Mouse (Mus musculus) heart, embryonic 14.5 days (tissue): ENCODE results near the gene Olfr406. TPM values are rescaled to one million over a fixed set of nuclear protein-coding genes. Genes with fewer than 3 reads are reported as not detected.

Source experiments
- ATAC-seq: fragments of 200-750 bp; cut with Nextera tagmentation; 2 replicates; pipeline ENCODE4 v1.8.0; 2017; ENCODE audit warnings: low read depth, moderate TSS enrichment; ENCODE audit not compliant: insufficient number of reproducible peaks, insufficient read depth, low FRiP score
- H3K27ac ChIP-seq, 2 experiments: fragments of 200-500 bp in 1 of 2; fragments of 300-500 bp in 1 of 2; sonication (generic) in 1 of 2; replicated peaks in 1 of 2; 2 replicates each; pipeline ENCODE4 v1.5.1; 2012 to 2014; ENCODE audit warnings: low read depth in 2 of 2, low read length in 2 of 2, control low read depth in 1 of 2, mild to moderate bottlenecking in 1 of 2, mixed read lengths in 1 of 2; ENCODE audit not compliant: control insufficient read depth in 1 of 2, insufficient read depth in 1 of 2
- H3K27me3 ChIP-seq: fragments of 300-500 bp; sonication (generic); 2 replicates; pipeline ENCODE4 v1.6.1; 2014; ENCODE audit warnings: mild to moderate bottlenecking, low read length, control low read depth; ENCODE audit not compliant: control insufficient read depth, insufficient read depth
- H3K36me3 ChIP-seq: fragments of 300-500 bp; sonication (generic); 2 replicates; pipeline ENCODE4 v1.6.1; 2014; ENCODE audit warnings: mild to moderate bottlenecking, control low read depth, low read length, mixed read lengths; ENCODE audit not compliant: control insufficient read depth, insufficient read depth
- H3K4me1 ChIP-seq, 2 experiments: fragments of 200-500 bp in 1 of 2; fragments of 300-500 bp in 1 of 2; sonication (generic) in 1 of 2; 2 replicates each; pipeline ENCODE4 v1.6.1; 2012 to 2014; ENCODE audit warnings: low read length in 2 of 2, control low read depth in 1 of 2, mixed read lengths in 1 of 2; ENCODE audit not compliant: control insufficient read depth in 2 of 2, insufficient read depth in 2 of 2
- H3K4me2 ChIP-seq: fragments of 300-500 bp; sonication (generic); 2 replicates; pipeline ENCODE4 v1.6.1; 2014; ENCODE audit warnings: mild to moderate bottlenecking, low read length
- H3K4me3 ChIP-seq, 2 experiments: fragments of 200-500 bp in 1 of 2; fragments of 300-500 bp in 1 of 2; sonication (generic) in 1 of 2; 2 replicates each; pipeline ENCODE4 v1.5.1; 2012 to 2014; ENCODE audit warnings: low read length in 2 of 2, mild to moderate bottlenecking in 2 of 2, control low read depth in 1 of 2, low read depth in 1 of 2, moderate library complexity in 1 of 2; ENCODE audit not compliant: control insufficient read depth in 1 of 2, insufficient read depth in 1 of 2
- H3K9ac ChIP-seq: fragments of 300-500 bp; sonication (generic); 2 replicates; pipeline ENCODE4 v1.6.1; 2014; ENCODE audit warnings: mild to moderate bottlenecking, low read length
- H3K9me3 ChIP-seq: fragments of 300-500 bp; sonication (generic); 2 replicates; pipeline ENCODE4 v1.6.1; 2016; ENCODE audit warnings: low read length, control low read depth; ENCODE audit not compliant: control insufficient read depth
- WGBS: fragments of 180-500 bp; shearing (Covaris S2); extraction: QIAGEN DNeasy Blood & Tissue Kit; methylation state at CpG from one replicate; pipeline ENCODE4 v1.1.7; 2014; 5-methylcytosine and 5-hydroxymethylcytosine counted together
- polyA plus RNA-seq: library from polyadenylated mRNA; unstranded; fragments of >200 nt; fragmentation: Nextera tagmentation; extraction: Ambion mirVana; gene quantifications from 2 replicates; pipeline ENCODE4 v1.2.1, GENCODE M21; 2014

Olfr406 gene
- not detected in 2 replicates for polyA plus RNA-seq

DNA sequence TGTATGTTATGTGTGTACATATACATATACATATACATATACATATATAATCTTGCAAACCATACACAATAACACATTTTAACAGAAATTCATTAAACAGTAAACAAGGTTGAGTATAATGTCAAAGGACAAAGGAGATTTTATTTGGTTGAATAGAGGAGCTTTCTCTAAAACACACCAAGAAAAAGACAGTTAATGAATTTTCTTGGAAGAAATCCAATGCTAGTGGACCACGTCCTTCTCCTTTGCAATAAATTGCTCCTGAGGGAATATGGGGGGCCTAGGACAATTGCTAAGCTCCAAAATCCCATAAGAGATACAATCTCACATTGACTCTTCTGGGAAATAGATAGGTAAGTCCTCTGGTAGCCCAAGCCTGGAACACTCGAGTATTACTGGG lies at the start of gene Olfr406:
Gene Olfr406 (plus strand): TSS at position 301 of the 400 bp plus-strand sequence.
- ATAC-seq, result no peak
- no peak within 1 kb of the TSS for H3K9ac ChIP-seq
- H3K4me3 ChIP-seq, result no peak within 1 kb of the TSS
- WGBS, result 42% methylated on average over 2 of the region's 2 CpGs
- H3K4me1 ChIP-seq, result no peaks in the 10 kb centered on the region
- H3K4me2 ChIP-seq, result no peak within 1 kb of the TSS
- H3K27me3 ChIP-seq, result no peaks in the 10 kb centered on the region
- no peaks in the 10 kb centered on the region for H3K9me3 ChIP-seq
- H3K27ac ChIP-seq, result no peak within 1 kb of the TSS
- H3K36me3 ChIP-seq, result no peaks in the 10 kb centered on the region

DNA sequence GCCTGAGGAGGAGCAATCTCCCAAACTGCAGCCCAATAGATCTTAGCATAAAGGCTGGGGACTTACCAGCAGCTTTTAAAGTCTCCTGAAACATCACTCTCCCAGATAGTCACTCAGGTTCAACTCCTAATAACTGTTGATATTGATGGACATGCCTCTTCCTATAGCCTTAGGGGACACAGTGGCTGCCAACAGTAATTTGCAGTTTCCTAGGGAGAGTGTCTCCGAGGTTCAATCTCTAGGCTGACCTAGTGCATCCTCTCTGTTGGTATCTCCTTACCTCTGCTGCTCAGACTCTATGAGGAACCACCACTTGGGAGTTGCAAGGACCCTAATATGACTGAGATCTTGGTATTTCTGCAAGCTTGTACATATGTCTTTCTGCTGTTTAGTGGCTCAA lies 48.3 kb upstream of the Olfr406 start, which contains the start of gene Olfr43:
Gene Olfr43 (minus strand): TSS at position 101 of the 400 bp plus-strand sequence.
- H3K9me3 ChIP-seq, result 0 out of 2 replicates have a peak, but pooled peaks cover 3% of the 10 kb centered on the region
- H3K27ac ChIP-seq, result no peak within 1 kb of the TSS
- H3K4me2 ChIP-seq, result no peak within 1 kb of the TSS
- no peak within 1 kb of the TSS for H3K4me3 ChIP-seq
- no peaks in the 10 kb centered on the region for H3K27me3 ChIP-seq
- no peak within 1 kb of the TSS for H3K9ac ChIP-seq
- no peaks in the 10 kb centered on the region for H3K36me3 ChIP-seq
- 43% methylated on average over 1 of the region's 1 CpGs for WGBS
- H3K4me1 ChIP-seq, result no peaks in the 10 kb centered on the region
- no peak for ATAC-seq

- H3K4me2 ChIP-seq, result no peak overlapping the region
- WGBS, result 85% methylated on average over 3 of the region's 3 CpGs
- no peak overlapping the region for H3K27ac ChIP-seq
- H3K4me3 ChIP-seq, result no peak overlapping the region
- H3K9me3 ChIP-seq, result peaks cover 5% of the 10 kb centered on the region; the same call in 1 of the 2 replicates
- H3K9ac ChIP-seq, result no peak overlapping the region
- no peaks in the 10 kb centered on the region for H3K27me3 ChIP-seq
- H3K4me1 ChIP-seq, result no peaks in the 10 kb centered on the region
- no peaks in the 10 kb centered on the region for H3K36me3 ChIP-seq
- no peak for ATAC-seq
Measured at GRCm38 (mm10) chr11:74241201-74241600, 18.4 kb upstream of the Olfr406 start.

DNA sequence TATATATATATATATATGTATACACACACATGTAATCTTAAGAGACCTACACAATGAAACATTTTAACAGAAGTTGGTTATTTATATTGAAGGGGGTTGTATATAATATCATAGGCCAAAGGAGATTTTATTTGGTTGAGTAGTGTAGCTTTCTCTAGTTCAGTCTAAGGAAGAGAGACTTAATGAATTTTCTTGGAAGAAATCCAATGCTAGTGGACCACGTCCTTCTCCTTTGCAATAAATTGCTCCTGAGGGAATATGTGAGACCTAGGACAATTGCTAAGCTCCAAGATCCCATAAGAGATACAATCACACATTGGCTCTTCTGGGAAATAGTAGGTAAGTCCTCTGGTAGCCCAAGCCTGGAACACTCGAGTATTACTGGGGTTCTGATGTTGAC lies 23.8 kb downstream of the Olfr406 start, which contains the start of gene Olfr59:
Gene Olfr59 (plus strand): TSS at position 301 of the 400 bp plus-strand sequence.
- Histone ChIP-seq H3K4me3 (no peak within 1 kb of the TSS), H3K9ac (no peak within 1 kb of the TSS), H3K9me3 (peaks cover 11% of the 10 kb centered on the region; the same call in 1 of the 2 replicates), H3K27me3 (no peaks in the 10 kb centered on the region), H3K36me3 (no peaks in the 10 kb centered on the region), H3K27ac (no peak within 1 kb of the TSS), H3K4me1 (no peaks in the 10 kb centered on the region), H3K4me2 (no peak within 1 kb of the TSS)
- ATAC-seq, result no peak
- WGBS, result 49% methylated on average over 2 of the region's 2 CpGs

- no peaks in the 10 kb centered on the region for H3K27me3 ChIP-seq
- no peak overlapping the region for H3K9ac ChIP-seq
- no peaks in the 10 kb centered on the region for H3K9me3 ChIP-seq
- H3K4me3 ChIP-seq, result no peak overlapping the region
- H3K4me1 ChIP-seq, result no peaks in the 10 kb centered on the region
- ATAC-seq, result no peak
- WGBS, result 44% methylated on average over 2 of the region's 2 CpGs
- no peaks in the 10 kb centered on the region for H3K36me3 ChIP-seq
- H3K4me2 ChIP-seq, result no peak overlapping the region
- no peak overlapping the region for H3K27ac ChIP-seq
Measured at GRCm38 (mm10) chr11:74287256-74287655, 27.6 kb downstream of the Olfr406 start.

Other genes starting within 250 kb of the Olfr406 start
- not detected in 2 replicates for gene Olfr139, start 203.3 kb upstream of the Olfr406 start, polyA plus RNA-seq
- gene Olfr399, start 203.2 kb upstream of the Olfr406 start, polyA plus RNA-seq, result not detected in 2 replicates
- gene Zfp616, start 189.9 kb upstream of the Olfr406 start, polyA plus RNA-seq, result not detected in 2 replicates
- not detected in 2 replicates for gene Olfr401, start 146.1 kb upstream of the Olfr406 start, polyA plus RNA-seq
- gene Olfr402, start 106.3 kb upstream of the Olfr406 start, polyA plus RNA-seq, result not detected in 2 replicates
- not detected in 2 replicates for gene Olfr403, start 73.6 kb upstream of the Olfr406 start, polyA plus RNA-seq
- gene Olfr43, start 48.4 kb upstream of the Olfr406 start, polyA plus RNA-seq, result not detected in 2 replicates
- not detected in 2 replicates for gene Olfr59, start 23.9 kb downstream of the Olfr406 start, polyA plus RNA-seq
- gene Olfr410, start 78.2 kb downstream of the Olfr406 start, polyA plus RNA-seq, result not detected in 2 replicates
- not detected in 2 replicates for gene Olfr411, start 92.8 kb downstream of the Olfr406 start, polyA plus RNA-seq
- not detected in 2 replicates for gene Olfr412, start 102.3 kb downstream of the Olfr406 start, polyA plus RNA-seq